Mouse (Mus musculus) left cerebral cortex, adult 8-10 months (tissue): ENCODE results near the gene Podn. TPM values are rescaled to one million over a fixed set of nuclear protein-coding genes. Genes with fewer than 3 reads are reported as not detected.

Experiments used
- DNase-seq, 2 experiments: peaks; one replicate each; pipeline ENCODE4 v3.0.0; 2022; ENCODE audit warnings: low spot score in 2 of 2
- microRNA-seq, 2 experiments: library from miRNA; unstranded; fragments of <30 nt; microRNA quantifications; one replicate each; pipeline ENCODE4 v1.2.0; 2022
- total RNA-seq, 4 experiments: library from RNA; stranded (reverse); gene quantifications; 2 replicates each; pipeline ENCODE4 v1.2.4; 2022

Gene Podn
- total RNA-seq, 4 experiments from 2014 or later: 6.8 to 8.9 (median 7.4) TPM

GRCm38 (mm10) chr4:107967966-107968682 lies 128.1 kb downstream of the Podn start, which contains the start of gene Slc1a7:
Gene Slc1a7 (plus strand): TSS chr4:107968332.
- DNase-seq: no peak

- DNase-seq: no peak
Measured at GRCm38 (mm10) chr4:107966416-107967109, 129.7 kb downstream of the Podn start.

Small RNAs within 50 kb of the gene (microRNA-seq; reads per million reads assigned to microRNA genes)
- 0 reads per million in 2 experiments for gene Mir6397

Other genes with a start within 250 kb of the Podn start
- 10 to 100 TPM; 34.5 to 39.3 (median 36.4) TPM for gene Magoh, start 216.7 kb downstream of the Podn start, total RNA-seq
- 10 to 100 TPM; 51.1 to 59.8 (median 55.1) TPM for gene 0610037L13Rik, start 206.6 kb downstream of the Podn start, total RNA-seq
- gene Cpt2, start 172.8 kb downstream of the Podn start, total RNA-seq: 10 to 100 TPM in 1 of 4 experiments, 1 to 10 TPM in 3; 5.8 to 11.3 (median 8.4) TPM
- gene Slc1a7, start 128.1 kb downstream of the Podn start, total RNA-seq: under 1 TPM in 3 of 4 experiments, not detected in 1; 0.24 to 0.42 (median 0.27) TPM
- gene Scp2, start 48.6 kb upstream of the Podn start, total RNA-seq: 100 to 1,000 TPM; 114 to 126 (median 123) TPM
- gene Echdc2, start 69.0 kb upstream of the Podn start, total RNA-seq: 10 to 100 TPM in 2 of 4 experiments, 1 to 10 TPM in 2; 8.6 to 14.8 (median 10.7) TPM
- not detected for gene Zyg11a, start 121.6 kb upstream of the Podn start, total RNA-seq
- gene Zyg11b, start 204.7 kb upstream of the Podn start, total RNA-seq: 100 to 1,000 TPM in 2 of 4 experiments, 10 to 100 TPM in 2; 84.5 to 105 (median 95.2) TPM
- gene Coa7, start 231.7 kb upstream of the Podn start, total RNA-seq: 10 to 100 TPM; 25.7 to 32.0 (median 29.2) TPM